Mouse (Mus musculus): ENCODE measurements around the gene Cped1.

DNA sequence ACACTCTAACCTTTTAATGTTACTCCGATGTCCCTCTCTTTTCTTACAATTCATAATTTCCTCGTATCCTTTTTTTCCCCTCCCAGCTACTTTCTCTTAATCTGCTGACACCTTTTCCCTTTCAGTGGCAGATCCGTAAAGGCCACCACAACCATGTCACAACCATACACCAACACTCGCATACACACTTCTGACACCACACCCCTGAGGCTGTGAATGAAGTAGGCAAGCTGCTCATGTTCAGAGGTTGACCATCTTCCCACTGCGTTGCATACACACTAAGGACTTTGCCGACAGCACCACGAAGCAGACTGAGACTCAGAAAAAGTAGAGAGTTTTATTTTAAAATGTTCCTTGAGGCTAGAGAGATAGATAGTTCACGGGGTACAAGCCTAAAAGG is 235.4 kb downstream of the Cped1 start:
- no peak for TF ChIP-seq CTCF (IDR thresholded peaks at IDR 0.05; ENCODE audit: low read depth)
- no peak for TF ChIP-seq EP300 (IDR thresholded peaks at IDR 0.05; ENCODE audit: low read depth)
